Mouse (Mus musculus) ES-Bruce4 (cell line): ENCODE measurements at regions not wholly inside any gene's neighbourhood (a gene's known extent, or its start where the extent isn't known, plus 50 kb on each side); places are given as distances from the start of the nearest gene placed in this dataset.

Experiments
- H3K27ac ChIP-seq: 2 replicates; pipeline ENCODE4 v1.5.1; 2012; ENCODE audit warnings: low read length, inconsistent platforms; ENCODE audit not compliant: insufficient read depth
- H3K27me3 ChIP-seq: 2 replicates; pipeline ENCODE4 v1.6.1; 2012; ENCODE audit warnings: mild to moderate bottlenecking, low read length, inconsistent platforms; ENCODE audit not compliant: control insufficient read depth, poor library complexity, insufficient read depth, severe bottlenecking
- H3K36me3 ChIP-seq: 2 replicates; pipeline ENCODE4 v1.6.1; 2012; ENCODE audit warnings: inconsistent platforms, mild to moderate bottlenecking, low read length, moderate library complexity; ENCODE audit not compliant: control insufficient read depth, poor library complexity, insufficient read depth, severe bottlenecking
- H3K4me1 ChIP-seq: one replicate; pipeline ENCODE4 v1.8.1; 2011; ENCODE audit warnings: low read length; ENCODE audit not compliant: control insufficient read depth, insufficient read depth
- H3K4me3 ChIP-seq: 2 replicates; pipeline ENCODE4 v1.5.1; 2011; ENCODE audit warnings: low read depth, mild to moderate bottlenecking, low read length
- H3K9ac ChIP-seq: 2 replicates; pipeline ENCODE4 v1.6.1; 2012; ENCODE audit warnings: low read depth, mild to moderate bottlenecking, inconsistent platforms; ENCODE audit not compliant: poor library complexity, severe bottlenecking
- H3K9me3 ChIP-seq: replicated peaks from 2 replicates; pipeline ENCODE4 v1.6.1; 2012; ENCODE audit warnings: mild to moderate bottlenecking, low read length, inconsistent platforms; ENCODE audit not compliant: control insufficient read depth, poor library complexity, insufficient read depth, severe bottlenecking
- CTCF ChIP-seq: IDR thresholded peaks from one replicate; pipeline ENCODE4 v1.8.1; 2011; ENCODE audit warnings: low read depth, low read length
- EP300 ChIP-seq: IDR thresholded peaks from 2 replicates; pipeline ENCODE4 v1.6.1; 2011; ENCODE audit warnings: low read depth, low read length; ENCODE audit not compliant: insufficient read depth
- POLR2A ChIP-seq: IDR thresholded peaks from one replicate; pipeline ENCODE4 v1.8.1; 2011; ENCODE audit warnings: low read length; ENCODE audit not compliant: insufficient read depth

DNA sequence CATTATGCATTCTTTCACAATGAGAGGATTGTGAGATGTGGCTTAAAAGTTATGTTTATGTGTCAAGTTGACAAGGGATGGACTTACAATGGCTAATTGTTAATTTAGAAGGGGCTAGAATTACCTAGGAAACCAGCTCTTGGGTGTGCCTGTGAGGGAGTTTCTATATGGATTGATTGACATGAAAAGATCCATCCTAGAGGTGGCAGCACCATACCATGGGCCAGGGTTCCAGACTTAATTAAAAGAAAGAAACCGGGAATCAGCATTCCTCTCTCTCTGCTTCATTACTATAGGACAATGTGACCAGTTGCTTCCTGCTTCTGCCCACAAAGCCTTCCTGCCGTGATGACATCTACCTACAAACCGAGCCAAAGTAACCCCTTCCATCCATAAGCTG is 126.6 kb upstream of the Nlrp1b start:
- no peak overlapping the region for H3K4me3 ChIP-seq
- no peaks in the 10 kb centered on the region for H3K27me3 ChIP-seq
- no peak overlapping the region for H3K9ac ChIP-seq
- H3K36me3 ChIP-seq, result no peaks in the 10 kb centered on the region
- TF ChIP-seq CTCF, result no peak
- no peak for TF ChIP-seq POLR2A
- TF ChIP-seq EP300, result no peak
- no peaks in the 10 kb centered on the region for H3K4me1 ChIP-seq
- no peak overlapping the region for H3K27ac ChIP-seq
- no peaks in the 10 kb centered on the region for H3K9me3 ChIP-seq

DNA sequence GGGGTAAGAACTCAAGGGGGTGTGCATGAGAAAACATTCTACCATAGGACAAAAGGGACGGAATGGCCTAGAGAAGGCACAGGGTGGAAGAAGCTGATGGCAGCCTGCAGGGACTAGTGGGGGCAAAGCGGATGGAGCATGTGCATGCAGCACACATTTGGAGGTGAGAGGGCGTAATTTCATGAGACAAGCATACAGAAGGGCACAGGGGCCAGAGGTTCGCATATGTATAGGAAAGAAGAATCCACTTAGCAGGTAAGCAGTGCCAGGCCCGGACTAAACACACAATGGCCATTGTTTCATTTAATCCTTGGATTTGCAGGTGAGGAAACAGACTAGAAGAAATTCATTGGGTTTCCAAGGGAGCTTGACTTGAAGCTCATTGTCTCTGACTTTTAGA is 130.3 kb upstream of the Nlrp1b start:
- TF ChIP-seq EP300 (no peak), POLR2A (no peak), CTCF (no peak)

DNA sequence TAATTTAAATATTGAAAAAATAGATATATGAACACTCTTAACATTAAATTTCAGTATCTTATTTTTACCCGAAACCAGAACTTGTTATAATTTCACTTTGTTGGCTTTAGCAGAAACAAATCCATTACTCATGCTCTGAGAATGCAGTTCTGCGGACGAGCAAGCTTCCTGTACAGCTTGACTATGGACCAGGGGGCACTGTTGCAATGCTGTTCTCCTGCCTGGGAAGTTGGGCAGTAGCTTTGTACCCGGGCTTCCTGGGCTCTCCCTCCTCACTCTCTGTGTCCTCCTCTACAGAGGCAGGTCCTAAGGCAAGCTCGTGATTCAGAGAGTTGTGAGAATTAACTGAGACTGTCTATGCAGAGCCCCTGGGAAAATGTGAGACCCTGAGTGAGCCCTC is 141.3 kb upstream of the Nlrp1b start:
- H3K4me3 ChIP-seq, result no peak overlapping the region
- H3K9ac ChIP-seq, result no peak overlapping the region
- no peaks in the 10 kb centered on the region for H3K36me3 ChIP-seq
- no peaks in the 10 kb centered on the region for H3K9me3 ChIP-seq
- H3K4me1 ChIP-seq, result no peaks in the 10 kb centered on the region
- TF ChIP-seq EP300 (no peak), CTCF (no peak), POLR2A (no peak)
- no peaks in the 10 kb centered on the region for H3K27me3 ChIP-seq
- no peak overlapping the region for H3K27ac ChIP-seq

More for the DNA sequence above, 130.3 kb upstream of the Nlrp1b start:
- H3K27me3 ChIP-seq, result no peaks in the 10 kb centered on the region; the same call in 1 of the 2 replicates
- no peak overlapping the region for H3K9ac ChIP-seq
- H3K9me3 ChIP-seq, result no peaks in the 10 kb centered on the region
- no peaks in the 10 kb centered on the region for H3K36me3 ChIP-seq
- no peaks in the 10 kb centered on the region for H3K4me1 ChIP-seq
- H3K4me3 ChIP-seq, result no peak overlapping the region
- no peak overlapping the region for H3K27ac ChIP-seq

DNA sequence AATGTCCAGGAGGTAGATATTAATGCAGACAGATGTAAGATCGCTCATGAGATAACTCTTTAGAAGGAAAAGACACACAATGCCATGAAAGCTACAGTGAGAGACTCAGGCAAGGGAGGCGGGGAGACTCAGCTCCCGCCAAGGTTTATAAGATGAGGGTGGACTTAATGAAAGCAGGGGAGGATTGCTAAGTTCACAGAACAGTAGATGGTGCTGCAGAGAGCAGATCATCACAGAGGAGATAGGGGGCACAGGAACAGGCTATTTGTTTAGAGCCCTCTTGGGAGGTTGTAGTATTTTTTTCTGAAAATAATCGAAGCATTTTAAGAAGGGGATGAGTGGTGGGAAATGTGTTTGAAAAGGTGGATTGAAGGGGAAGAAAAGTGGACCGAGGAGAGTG is 144.6 kb upstream of the Nlrp1b start:
- no peaks in the 10 kb centered on the region for H3K36me3 ChIP-seq
- H3K9ac ChIP-seq, result no peak overlapping the region
- TF ChIP-seq CTCF (no peak), EP300 (no peak), POLR2A (no peak)
- no peaks in the 10 kb centered on the region for H3K27me3 ChIP-seq
- no peaks in the 10 kb centered on the region for H3K4me1 ChIP-seq
- H3K27ac ChIP-seq, result no peak overlapping the region
- no peaks in the 10 kb centered on the region for H3K9me3 ChIP-seq
- H3K4me3 ChIP-seq, result no peak overlapping the region

DNA sequence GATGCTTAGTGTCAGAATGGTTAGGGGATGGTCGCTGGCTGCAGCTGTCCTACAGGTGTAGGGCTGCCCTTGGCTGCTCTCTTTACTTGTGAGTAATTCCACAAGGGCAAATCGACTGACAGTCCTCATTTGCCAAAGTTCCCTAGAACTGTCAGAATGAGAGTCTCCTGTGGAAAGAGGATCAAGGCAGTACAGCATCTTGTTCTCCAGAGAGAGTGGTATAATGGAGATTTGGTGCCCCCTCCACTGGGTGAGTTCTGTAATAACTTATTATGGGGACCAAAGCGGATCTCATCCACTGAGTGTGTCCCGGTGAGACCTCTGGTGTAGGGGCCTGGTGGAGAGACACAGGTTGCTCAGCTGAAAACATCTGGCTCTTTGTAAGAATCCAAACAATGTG is 157.9 kb upstream of the Nlrp1b start:
- Histone ChIP-seq H3K36me3 (no peaks in the 10 kb centered on the region), H3K4me3 (no peak overlapping the region), H3K9ac (no peak overlapping the region), H3K27ac (no peak overlapping the region), H3K4me1 (no peaks in the 10 kb centered on the region), H3K27me3 (no peaks in the 10 kb centered on the region), H3K9me3 (peaks cover 7% of the 10 kb centered on the region; the same call in 1 of the 2 replicates)
- TF ChIP-seq EP300 (no peak), POLR2A (no peak), CTCF (no peak)

DNA sequence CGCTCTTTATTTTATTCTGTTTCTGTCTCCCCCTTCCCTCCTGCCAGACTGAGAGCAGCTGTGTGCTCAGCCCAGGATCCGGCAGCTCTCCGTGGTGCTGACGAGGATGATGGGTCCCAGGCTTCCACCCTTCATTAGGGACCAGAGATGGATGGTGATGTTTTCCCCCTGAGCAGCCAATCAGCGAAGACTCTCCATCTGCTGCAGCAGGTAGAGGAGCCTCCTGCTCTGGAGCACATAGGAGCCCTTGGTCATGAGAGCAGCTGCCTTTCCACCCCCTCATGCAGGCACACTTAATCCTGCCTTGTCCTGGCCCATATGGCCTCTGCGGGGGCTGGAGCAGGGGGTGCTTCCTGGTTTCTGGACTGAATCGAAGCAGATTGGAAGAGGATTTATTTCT is 159.1 kb upstream of the Nlrp1b start:
- TF ChIP-seq EP300, result no peak
- no peak for TF ChIP-seq CTCF
- TF ChIP-seq POLR2A, result no peak

More for the DNA sequence above, 159.1 kb upstream of the Nlrp1b start:
- H3K36me3 ChIP-seq, result no peaks in the 10 kb centered on the region
- H3K9me3 ChIP-seq, result peaks cover 3% of the 10 kb centered on the region; the same call in 1 of the 2 replicates
- no peak overlapping the region for H3K4me3 ChIP-seq
- H3K27ac ChIP-seq, result no peak overlapping the region
- no peaks in the 10 kb centered on the region for H3K27me3 ChIP-seq
- H3K4me1 ChIP-seq, result no peaks in the 10 kb centered on the region
- no peak overlapping the region for H3K9ac ChIP-seq
